Mouse (Mus musculus): ENCODE results near the gene Hsph1. TPM values are rescaled to one million over a fixed set of nuclear protein-coding genes. Genes with fewer than 3 reads are reported as not detected.

Hsph1 gene
- polyA plus RNA-seq, 1 experiment from 2014 or later, result 105 TPM

DNA sequence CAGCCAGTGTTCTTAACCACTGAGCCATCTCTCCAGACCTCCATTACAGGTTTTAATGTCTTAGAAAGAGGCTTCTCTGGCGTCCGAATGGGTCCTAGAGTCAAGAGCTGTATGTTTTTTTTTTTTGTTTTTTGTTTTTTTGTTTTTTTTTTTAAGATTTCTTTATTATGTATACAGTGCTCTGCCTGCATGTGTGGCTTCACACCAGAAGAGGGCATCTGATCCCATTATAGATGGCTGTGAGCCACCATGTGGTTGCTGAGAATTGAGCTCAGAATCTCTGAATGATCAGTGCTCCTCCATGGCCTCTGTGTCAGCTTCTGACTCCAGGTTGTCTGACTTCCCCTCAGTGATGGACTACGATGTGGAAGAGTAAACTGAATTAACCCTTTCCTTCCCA lies 21.8 kb upstream of the Hsph1 start:
- Histone ChIP-seq H3K27me3 (replicated peaks) (no peaks in the 10 kb centered on the region), H3K4me1 (peaks cover 5% of the 10 kb centered on the region; the same call in 1 of the 2 replicates), H3K27ac (no peak overlapping the region), H3K36me3 (replicated peaks) (no peaks in the 10 kb centered on the region), H3K9ac (no peak overlapping the region), H3K4me3 (no peak overlapping the region), H3K9me3 (no peaks in the 10 kb centered on the region), H3K4me2 (no peak overlapping the region)
- 70% methylated on average over 3 of the region's 3 CpGs for WGBS
- no peak for ATAC-seq (replicated peaks)

- no peak overlapping the region for H3K9ac ChIP-seq
- 90% methylated on average over 9 of the region's 9 CpGs for WGBS
- no peak overlapping the region for H3K4me3 ChIP-seq
- H3K4me1 ChIP-seq, result peaks cover 5% of the 10 kb centered on the region; the same call in 1 of the 2 replicates
- H3K27me3 ChIP-seq (replicated peaks), result no peaks in the 10 kb centered on the region
- no peak overlapping the region for H3K27ac ChIP-seq
- no peak overlapping the region for H3K4me2 ChIP-seq
- H3K9me3 ChIP-seq, result no peaks in the 10 kb centered on the region
- no peak for ATAC-seq (replicated peaks)
- no peaks in the 10 kb centered on the region for H3K36me3 ChIP-seq (replicated peaks)
These were observed 19.5 kb upstream of the Hsph1 start for GRCm38 (mm10) chr5:149655636-149656035.

DNA sequence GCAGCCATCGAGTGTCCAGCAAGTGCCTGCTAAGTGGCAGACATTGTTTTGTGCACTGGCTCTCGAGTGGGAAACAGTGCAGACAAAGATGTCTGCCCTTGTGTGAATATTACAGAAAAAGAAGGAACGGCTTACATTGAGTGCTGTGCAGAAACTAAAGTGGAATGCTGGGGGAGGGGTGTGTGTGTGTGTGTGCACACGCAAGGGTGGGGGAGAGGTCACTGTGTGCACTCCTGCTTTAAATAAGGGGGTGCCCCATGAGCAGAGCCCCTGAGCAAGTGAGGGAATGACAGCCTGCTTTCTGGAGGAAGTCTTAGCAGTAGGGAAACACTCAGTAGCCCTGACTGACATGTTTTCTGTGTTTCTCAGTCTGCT lies 14.0 kb upstream of the Hsph1 start:
- Histone ChIP-seq H3K9ac (no peak overlapping the region), H3K4me1 (peaks cover 22% of the 10 kb centered on the region), H3K4me3 (no peak overlapping the region), H3K27me3 (replicated peaks) (no peaks in the 10 kb centered on the region), H3K4me2 (no peak overlapping the region), H3K36me3 (replicated peaks) (no peaks in the 10 kb centered on the region), H3K27ac (no peak overlapping the region), H3K9me3 (no peaks in the 10 kb centered on the region)
- WGBS, result 65% methylated on average over 4 of the region's 4 CpGs
- no peak for ATAC-seq (replicated peaks)

DNA sequence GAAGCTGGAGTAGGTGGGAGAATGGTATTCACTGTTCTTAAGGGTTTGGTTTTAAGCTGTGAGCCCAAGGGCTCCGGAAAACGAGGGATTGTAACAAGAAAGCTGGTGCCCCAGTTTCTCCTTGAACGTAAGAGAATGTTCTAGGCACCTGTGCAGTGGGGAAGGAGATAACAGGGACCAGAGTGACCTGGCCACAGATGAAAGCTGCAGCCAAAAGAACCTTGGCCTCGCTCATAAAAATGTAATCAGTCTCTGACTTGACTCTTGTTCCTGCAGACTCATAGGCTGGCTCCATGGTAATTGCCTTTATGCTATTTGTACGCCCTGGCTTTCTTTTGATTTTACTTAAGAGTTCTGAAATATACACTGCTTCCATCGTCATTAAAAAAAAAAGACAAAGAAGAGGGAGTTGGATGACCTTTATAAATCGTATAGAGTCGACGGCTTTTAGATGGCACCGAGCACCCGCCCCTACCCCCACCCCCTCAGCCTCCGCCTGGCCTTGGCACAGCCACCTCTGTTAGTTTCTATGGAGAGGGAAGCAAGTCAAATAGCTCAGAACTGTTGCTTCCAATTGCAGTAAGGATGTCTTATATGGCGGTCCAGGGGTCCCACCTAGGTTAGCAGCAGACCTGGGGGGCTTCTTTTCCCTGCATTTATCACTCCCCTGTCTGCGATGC lies 13.5 kb upstream of the Hsph1 start:
- peaks cover 22% of the 10 kb centered on the region for H3K4me1 ChIP-seq
- H3K9me3 ChIP-seq, result no peaks in the 10 kb centered on the region
- no peaks in the 10 kb centered on the region for H3K36me3 ChIP-seq (replicated peaks)
- H3K27ac ChIP-seq, result no peak overlapping the region
- whole genome bisulfite sequencing, result 81% methylated on average over 14 of the region's 14 CpGs
- H3K27me3 ChIP-seq (replicated peaks), result no peaks in the 10 kb centered on the region
- H3K9ac ChIP-seq, result no peak overlapping the region
- no peak overlapping the region for H3K4me3 ChIP-seq
- no peak for ATAC-seq (replicated peaks)
- H3K4me2 ChIP-seq, result no peak overlapping the region

- no peak for ATAC-seq (replicated peaks)
- WGBS, result 76% methylated on average over 6 of the region's 6 CpGs
- H3K4me2 ChIP-seq, result no peak overlapping the region
- no peaks in the 10 kb centered on the region for H3K36me3 ChIP-seq (replicated peaks)
- peaks cover 22% of the 10 kb centered on the region for H3K4me1 ChIP-seq
- no peak overlapping the region for H3K9ac ChIP-seq
- no peaks in the 10 kb centered on the region for H3K27me3 ChIP-seq (replicated peaks)
- no peak overlapping the region for H3K27ac ChIP-seq
- no peaks in the 10 kb centered on the region for H3K9me3 ChIP-seq
- no peak overlapping the region for H3K4me3 ChIP-seq
These were observed 12.8 kb upstream of the Hsph1 start for GRCm38 (mm10) chr5:149648895-149649406.

DNA sequence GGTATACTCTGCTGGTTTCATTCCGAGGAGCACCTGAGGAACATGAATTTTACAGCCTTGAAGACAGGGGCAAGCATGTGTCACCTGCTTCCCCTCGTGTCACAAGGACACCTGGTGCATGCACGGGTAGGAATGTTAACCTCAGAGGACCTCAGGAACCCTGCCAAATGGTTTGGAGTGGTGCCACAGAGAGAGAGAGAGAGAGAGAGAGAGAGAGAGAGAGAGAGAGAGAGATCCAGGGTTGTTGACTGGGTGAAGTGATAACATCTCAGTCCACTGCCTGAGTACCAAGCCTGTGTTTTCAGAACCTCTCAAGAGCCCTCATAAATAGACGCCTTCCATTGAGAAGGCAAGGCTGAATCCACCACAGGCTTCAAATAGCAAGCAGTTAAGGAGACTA lies 12.0 kb upstream of the Hsph1 start:
- H3K27me3 ChIP-seq (replicated peaks), result no peaks in the 10 kb centered on the region
- peaks cover 22% of the 10 kb centered on the region for H3K4me1 ChIP-seq
- 66% methylated on average over 4 of the region's 4 CpGs for WGBS
- no peak overlapping the region for H3K4me3 ChIP-seq
- H3K36me3 ChIP-seq (replicated peaks), result no peaks in the 10 kb centered on the region
- no peak overlapping the region for H3K27ac ChIP-seq
- no peak overlapping the region for H3K9ac ChIP-seq
- H3K9me3 ChIP-seq, result no peaks in the 10 kb centered on the region
- no peak overlapping the region for H3K4me2 ChIP-seq
- ATAC-seq (replicated peaks), result no peak

DNA sequence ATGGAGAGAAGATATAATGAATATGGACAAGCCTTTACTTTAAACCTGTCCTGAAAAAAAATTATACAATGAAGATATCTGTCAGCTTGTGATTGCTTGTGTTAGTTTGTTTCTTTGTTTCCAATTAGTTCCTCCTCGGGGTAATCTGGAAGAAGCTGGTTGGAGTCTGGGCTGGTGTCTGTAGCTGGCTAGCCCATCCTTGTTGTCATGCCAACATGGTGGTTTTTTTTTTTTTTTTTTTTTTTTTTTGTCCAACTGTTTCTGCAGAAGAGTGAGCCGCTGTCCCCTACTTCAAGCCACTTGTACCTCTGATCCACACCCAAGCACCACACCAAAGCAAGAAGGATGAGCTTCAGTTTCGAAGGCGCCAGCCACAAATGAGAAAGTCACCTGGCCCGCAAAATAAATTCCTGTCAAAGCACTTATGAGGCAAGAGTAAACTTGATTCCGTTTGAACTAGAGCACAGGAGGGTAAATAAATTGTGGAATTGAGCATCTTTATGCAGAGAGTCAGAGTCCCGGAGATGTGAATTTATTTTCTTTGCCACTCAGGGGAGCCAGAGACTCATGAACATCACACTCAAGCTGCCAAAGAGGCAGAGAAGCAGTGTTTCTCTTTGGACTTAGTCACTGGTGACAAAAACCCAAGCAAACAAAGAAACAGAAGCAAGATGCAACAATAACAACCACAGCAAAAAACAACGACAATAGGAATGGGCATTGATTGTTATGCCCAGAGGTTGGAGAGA lies 11.4 kb upstream of the Hsph1 start:
- Histone ChIP-seq H3K36me3 (replicated peaks) (no peaks in the 10 kb centered on the region), H3K9me3 (no peaks in the 10 kb centered on the region), H3K4me1 (peaks cover 22% of the 10 kb centered on the region), H3K4me2 (no peak overlapping the region), H3K27me3 (replicated peaks) (no peaks in the 10 kb centered on the region), H3K9ac (no peak overlapping the region), H3K27ac (peak overlapping the region; percentile 48; the same call in 1 of the 2 replicates), H3K4me3 (no peak overlapping the region)
- ATAC-seq (replicated peaks), result peak; percentile 55
- WGBS, result 60% methylated on average over 8 of the region's 8 CpGs

DNA sequence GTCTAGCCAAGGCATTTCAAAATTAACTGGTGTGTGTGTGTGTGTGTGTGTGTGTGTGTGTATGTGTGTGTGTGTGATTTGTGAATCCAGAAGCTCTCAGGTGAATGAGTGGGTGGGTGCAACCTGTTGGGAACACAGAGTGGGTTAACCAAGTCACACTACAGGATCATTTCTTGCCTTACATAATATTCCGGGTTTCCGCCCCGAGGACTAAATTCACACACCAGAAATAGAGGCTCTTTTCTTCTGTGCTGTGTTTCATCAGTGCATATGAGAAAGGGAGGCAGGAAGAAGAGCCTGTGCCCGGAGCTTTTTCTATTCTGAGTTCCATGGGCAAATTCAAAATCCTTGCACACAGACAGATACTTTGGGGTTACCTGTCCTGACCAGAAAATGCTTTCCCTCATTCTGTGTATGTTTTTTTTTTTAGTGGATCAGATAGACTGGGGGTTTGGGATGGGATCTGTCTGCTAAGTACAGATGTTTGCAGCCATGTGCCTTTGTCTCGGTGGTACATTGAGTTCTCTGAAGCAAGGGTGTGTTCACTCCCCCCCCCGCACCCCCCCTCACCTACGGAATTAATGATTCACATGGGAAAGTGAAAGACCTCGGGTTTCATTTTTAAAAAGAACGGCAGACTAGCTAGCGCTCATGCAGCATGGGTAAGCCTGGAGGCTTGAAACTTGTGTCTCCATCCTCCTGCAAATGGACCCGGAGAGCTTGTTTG lies 6.8 kb upstream of the Hsph1 start:
- no peak overlapping the region for H3K9ac ChIP-seq
- no peak overlapping the region for H3K4me3 ChIP-seq
- no peak overlapping the region for H3K4me2 ChIP-seq
- no peaks in the 10 kb centered on the region for H3K36me3 ChIP-seq (replicated peaks)
- no peak overlapping the region for H3K27ac ChIP-seq
- H3K9me3 ChIP-seq, result no peaks in the 10 kb centered on the region
- H3K27me3 ChIP-seq (replicated peaks), result no peaks in the 10 kb centered on the region
- 84% methylated on average over 11 of the region's 11 CpGs for WGBS
- peaks cover 13% of the 10 kb centered on the region; the same call in 1 of the 2 replicates for H3K4me1 ChIP-seq
- ATAC-seq (replicated peaks), result no peak

- no peaks in the 10 kb centered on the region for H3K9me3 ChIP-seq
- H3K4me2 ChIP-seq, result no peak overlapping the region
- no peaks in the 10 kb centered on the region for H3K27me3 ChIP-seq (replicated peaks)
- 47% methylated on average over 6 of the region's 6 CpGs for WGBS
- no peak overlapping the region for H3K27ac ChIP-seq
- no peak overlapping the region for H3K9ac ChIP-seq
- peaks cover 10% of the 10 kb centered on the region; the same call in 1 of the 2 replicates for H3K4me1 ChIP-seq
- no peaks in the 10 kb centered on the region for H3K36me3 ChIP-seq (replicated peaks)
- no peak overlapping the region for H3K4me3 ChIP-seq
- ATAC-seq (replicated peaks), result no peak
These were observed 6.2 kb upstream of the Hsph1 start for GRCm38 (mm10) chr5:149642366-149642765.

GRCm38 (mm10) chr5:149641277-149641892 lies 5.2 kb upstream of the Hsph1 start:
- Histone ChIP-seq H3K27ac (no peak overlapping the region), H3K9me3 (no peaks in the 10 kb centered on the region), H3K36me3 (replicated peaks) (no peaks in the 10 kb centered on the region), H3K9ac (no peak overlapping the region), H3K27me3 (replicated peaks) (no peaks in the 10 kb centered on the region), H3K4me2 (no peak overlapping the region), H3K4me3 (no peak overlapping the region), H3K4me1 (peaks cover 5% of the 10 kb centered on the region; the same call in 1 of the 2 replicates)
- ATAC-seq (replicated peaks), result no peak
- 89% methylated on average over 8 of the region's 8 CpGs for WGBS

- H3K36me3 ChIP-seq (replicated peaks), result no peaks in the 10 kb centered on the region
- ATAC-seq (replicated peaks), result no peak
- no peak overlapping the region for H3K27ac ChIP-seq
- H3K4me3 ChIP-seq, result peak overlapping the region; percentile 61
- H3K27me3 ChIP-seq (replicated peaks), result no peaks in the 10 kb centered on the region
- H3K4me1 ChIP-seq, result peaks cover 26% of the 10 kb centered on the region
- H3K9ac ChIP-seq, result peak overlapping the region; percentile 42
- 42% methylated on average over 8 of the region's 8 CpGs for WGBS
- no peaks in the 10 kb centered on the region for H3K9me3 ChIP-seq
- H3K4me2 ChIP-seq, result peak overlapping the region; percentile 89
These were observed 1.1 kb upstream of the Hsph1 start for GRCm38 (mm10) chr5:149637306-149637705.

DNA sequence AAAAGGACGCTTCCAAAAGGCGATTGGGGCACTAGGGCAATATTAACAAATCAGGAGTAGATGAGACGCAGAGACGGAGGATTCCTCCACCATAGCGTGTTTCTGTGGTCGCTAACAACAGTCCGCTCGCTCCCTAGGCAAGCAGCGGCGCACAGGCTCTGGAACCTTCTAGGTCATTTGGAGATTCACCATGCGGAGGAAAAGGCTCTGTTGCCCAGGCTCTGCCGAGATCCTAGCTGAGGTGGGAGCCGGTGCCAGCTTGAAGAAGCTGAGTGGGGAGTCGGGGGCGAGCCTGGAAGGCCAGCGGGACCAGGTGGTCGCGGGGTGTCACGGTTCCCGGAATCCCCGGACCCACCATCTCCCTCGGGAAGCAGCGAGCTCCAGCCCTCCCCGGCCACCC lies 620 bp downstream of the Hsph1 start:
- Histone ChIP-seq H3K4me1 (peaks cover 26% of the 10 kb centered on the region), H3K4me3 (peak overlapping the region; percentile 61), H3K4me2 (peak overlapping the region; percentile 89), H3K27me3 (replicated peaks) (no peaks in the 10 kb centered on the region), H3K9me3 (no peaks in the 10 kb centered on the region), H3K9ac (peak overlapping the region; percentile 64), H3K36me3 (replicated peaks) (peaks cover 12% of the 10 kb centered on the region), H3K27ac (peak overlapping the region; percentile 85)
- ATAC-seq (replicated peaks), result peak; percentile 1; the same call in 1 of the 2 replicates
- WGBS, result 1% methylated on average over 24 of the region's 24 CpGs

Measured in midbrain, embryonic 15.5 days (tissue).